Mouse (Mus musculus): ENCODE measurements around the gene Gtf2f2. TPM values are rescaled to one million over a fixed set of nuclear protein-coding genes. Genes with fewer than 3 reads are reported as not detected.

The Gtf2f2 gene
- polyA plus RNA-seq, 1 experiment from 2014 or later: 36.0 TPM

DNA sequence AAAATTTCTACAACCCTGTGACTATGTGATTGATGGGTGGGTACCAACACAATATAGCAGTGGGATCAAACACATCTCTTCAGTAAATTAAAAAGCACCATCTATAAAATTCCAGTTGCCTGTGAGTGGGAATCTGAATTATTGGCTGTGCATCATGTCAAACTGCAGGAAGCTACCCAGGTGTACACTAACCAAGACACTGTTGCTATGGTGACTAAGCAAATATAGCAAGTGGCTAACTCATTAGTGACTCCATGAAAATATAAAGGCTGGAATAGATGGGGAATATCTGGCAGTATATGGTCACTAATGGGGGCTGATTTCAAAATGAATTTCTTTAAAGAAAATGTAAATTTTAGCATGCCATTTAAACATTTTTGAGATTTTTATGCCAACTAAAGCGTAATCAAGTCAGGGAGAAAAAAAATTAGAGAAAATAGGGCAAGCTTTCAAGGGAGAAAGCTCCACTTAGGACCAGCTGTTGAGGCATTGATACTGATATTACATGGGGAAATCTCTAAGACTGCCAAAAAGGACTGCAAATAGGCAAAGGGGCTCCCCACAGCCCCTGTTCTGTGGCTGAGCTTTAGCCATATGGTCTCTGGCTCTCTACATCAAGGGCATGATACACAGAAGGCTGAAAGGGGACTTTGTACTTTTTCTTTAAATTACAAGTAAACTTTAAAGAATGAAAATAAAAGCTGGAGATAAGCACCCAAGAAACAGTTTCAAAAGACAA, 87.2 kb downstream of the Gtf2f2 start:
- 86% methylated on average over 1 of the region's 1 CpGs for WGBS
- no peaks in the 10 kb centered on the region; the same call in 1 of the 2 replicates for H3K36me3 ChIP-seq (ENCODE audit: control insufficient read depth, insufficient read depth, low read length)
- no peak overlapping the region for H3K9ac ChIP-seq (replicated peaks; ENCODE audit: low read depth, low read length)
- no peak overlapping the region for H3K4me3 ChIP-seq (ENCODE audit: low read depth, low read length)
- no peaks in the 10 kb centered on the region for H3K27me3 ChIP-seq (ENCODE audit: control insufficient read depth, insufficient read depth, low read length)
- H3K9me3 ChIP-seq (ENCODE audit: control insufficient read depth, low read depth, low read length): no peaks in the 10 kb centered on the region
- H3K4me1 ChIP-seq (ENCODE audit: control insufficient read depth, insufficient read depth, low read length): no peaks in the 10 kb centered on the region
- no peak for ATAC-seq (ENCODE audit: insufficient number of reproducible peaks, insufficient read depth, low FRiP score, low read depth)
- no peak overlapping the region for H3K27ac ChIP-seq (ENCODE audit: low read length)
- H3K4me2 ChIP-seq (replicated peaks; ENCODE audit: low read depth, low read length): no peak overlapping the region

DNA sequence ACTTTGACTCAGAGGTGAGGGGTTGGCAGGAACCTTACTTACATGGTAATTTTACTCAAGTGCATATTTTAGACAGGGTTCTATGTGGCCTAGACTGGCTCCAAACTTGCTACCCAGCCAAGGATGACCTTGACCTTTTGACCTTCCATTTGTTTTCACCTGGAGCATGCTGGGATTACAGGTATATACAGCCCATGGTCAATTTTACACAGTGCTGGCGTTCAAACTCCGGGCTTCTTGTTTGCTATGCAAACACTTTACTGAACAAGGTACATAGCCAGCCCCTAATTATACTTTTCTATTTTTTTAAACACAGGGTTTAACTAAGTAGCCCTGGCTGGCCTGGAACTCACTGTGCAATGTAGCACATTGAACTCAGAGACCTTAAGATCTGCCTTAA, 98.0 kb downstream of the Gtf2f2 start:
- WGBS: 79% methylated on average over 2 of the region's 2 CpGs
- Histone ChIP-seq H3K27ac (ENCODE audit: low read length) (no peak overlapping the region), H3K4me1 (ENCODE audit: control insufficient read depth, insufficient read depth, low read length) (no peaks in the 10 kb centered on the region), H3K36me3 (ENCODE audit: control insufficient read depth, insufficient read depth, low read length) (no peaks in the 10 kb centered on the region), H3K4me2 (replicated peaks; ENCODE audit: low read depth, low read length) (no peak overlapping the region), H3K9ac (replicated peaks; ENCODE audit: low read depth, low read length) (no peak overlapping the region), H3K9me3 (ENCODE audit: control insufficient read depth, low read depth, low read length) (no peaks in the 10 kb centered on the region), H3K4me3 (ENCODE audit: low read depth, low read length) (no peak overlapping the region), H3K27me3 (ENCODE audit: control insufficient read depth, insufficient read depth, low read length) (no peaks in the 10 kb centered on the region)
- no peak for ATAC-seq (ENCODE audit: insufficient number of reproducible peaks, insufficient read depth, low FRiP score, low read depth)

DNA sequence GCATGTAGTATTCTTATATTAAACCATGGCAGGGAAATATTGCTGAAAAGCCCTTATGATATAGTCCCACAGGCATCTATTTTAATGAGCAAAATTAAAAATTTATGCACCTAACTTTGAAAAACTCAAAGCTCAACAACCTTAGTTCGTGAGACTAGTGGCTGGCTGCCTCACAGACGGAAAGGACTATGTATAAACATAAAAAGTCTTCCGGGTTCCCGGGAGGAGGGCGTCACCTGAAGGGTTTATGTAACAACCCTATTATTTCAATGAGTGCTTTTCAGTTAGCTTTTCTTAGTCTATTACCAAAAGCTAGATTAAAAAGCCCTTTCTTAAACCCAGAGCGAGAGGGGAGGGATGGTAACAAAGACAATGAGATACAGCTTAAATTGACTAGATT, 98.7 kb downstream of the Gtf2f2 start:
- no peak overlapping the region for H3K4me2 ChIP-seq (replicated peaks; ENCODE audit: low read depth, low read length)
- WGBS: 84% methylated on average over 6 of the region's 6 CpGs
- H3K9ac ChIP-seq (replicated peaks; ENCODE audit: low read depth, low read length): no peak overlapping the region
- no peak for ATAC-seq (ENCODE audit: insufficient number of reproducible peaks, insufficient read depth, low FRiP score, low read depth)
- no peaks in the 10 kb centered on the region for H3K4me1 ChIP-seq (ENCODE audit: control insufficient read depth, insufficient read depth, low read length)
- no peaks in the 10 kb centered on the region for H3K9me3 ChIP-seq (ENCODE audit: control insufficient read depth, low read depth, low read length)
- H3K4me3 ChIP-seq (ENCODE audit: low read depth, low read length): no peak overlapping the region
- no peaks in the 10 kb centered on the region for H3K27me3 ChIP-seq (ENCODE audit: control insufficient read depth, insufficient read depth, low read length)
- H3K36me3 ChIP-seq (ENCODE audit: control insufficient read depth, insufficient read depth, low read length): no peaks in the 10 kb centered on the region
- no peak overlapping the region for H3K27ac ChIP-seq (ENCODE audit: low read length)

DNA sequence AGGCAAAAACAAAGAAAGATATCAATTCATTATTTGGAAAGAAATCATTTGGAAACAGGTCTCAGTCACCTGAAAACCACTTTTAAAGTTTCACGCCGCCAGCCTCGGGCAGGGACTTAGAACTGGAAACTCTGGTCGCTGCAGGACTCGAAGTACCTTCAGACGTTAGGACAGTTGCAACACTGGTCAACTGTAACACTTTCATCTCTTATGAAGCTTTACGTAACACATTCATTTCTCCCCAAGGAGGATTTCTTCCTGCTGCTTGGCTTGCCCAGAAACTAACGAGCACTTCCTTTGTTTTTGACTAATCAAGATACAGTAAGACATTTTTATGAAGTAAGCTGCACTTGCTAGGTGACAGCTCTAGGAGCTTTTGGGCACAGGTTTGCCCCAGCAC, 103.7 kb downstream of the Gtf2f2 start:
- Histone ChIP-seq H3K9ac (replicated peaks; ENCODE audit: low read depth, low read length) (no peak overlapping the region), H3K9me3 (ENCODE audit: control insufficient read depth, low read depth, low read length) (peaks cover 2% of the 10 kb centered on the region; the same call in 1 of the 2 replicates), H3K4me2 (replicated peaks; ENCODE audit: low read depth, low read length) (no peak overlapping the region), H3K27ac (ENCODE audit: low read length) (no peak overlapping the region), H3K4me3 (ENCODE audit: low read depth, low read length) (no peak overlapping the region), H3K27me3 (ENCODE audit: control insufficient read depth, insufficient read depth, low read length) (no peaks in the 10 kb centered on the region), H3K36me3 (ENCODE audit: control insufficient read depth, insufficient read depth, low read length) (peaks cover 5% of the 10 kb centered on the region; the same call in 1 of the 2 replicates), H3K4me1 (ENCODE audit: control insufficient read depth, insufficient read depth, low read length) (no peaks in the 10 kb centered on the region)
- WGBS: 87% methylated on average over 8 of the region's 8 CpGs
- no peak for ATAC-seq (ENCODE audit: insufficient number of reproducible peaks, insufficient read depth, low FRiP score, low read depth)

DNA sequence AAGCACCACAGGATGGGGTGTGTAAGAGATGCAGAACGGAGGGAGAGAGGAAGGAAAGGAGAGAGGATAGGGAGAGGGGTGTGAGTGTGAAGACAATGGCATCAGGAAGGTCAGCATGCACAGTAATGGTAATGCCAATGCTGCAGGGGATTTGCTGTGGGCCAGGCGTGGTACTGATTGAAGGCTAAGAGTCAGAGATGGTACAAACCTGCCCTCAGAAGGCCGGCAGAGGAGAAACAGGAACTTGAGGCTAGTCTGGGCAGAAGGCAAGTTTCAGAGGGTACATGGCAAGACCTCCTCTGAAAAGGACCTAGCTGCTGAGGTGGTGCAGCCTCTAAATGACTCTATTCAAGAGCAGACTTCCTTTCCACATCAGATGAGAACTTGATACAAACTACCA, 105.7 kb downstream of the Gtf2f2 start:
- Histone ChIP-seq H3K9ac (replicated peaks; ENCODE audit: low read depth, low read length) (no peak overlapping the region), H3K4me2 (replicated peaks; ENCODE audit: low read depth, low read length) (no peak overlapping the region), H3K27me3 (ENCODE audit: control insufficient read depth, insufficient read depth, low read length) (no peaks in the 10 kb centered on the region), H3K9me3 (ENCODE audit: control insufficient read depth, low read depth, low read length) (peaks cover 2% of the 10 kb centered on the region; the same call in 1 of the 2 replicates), H3K4me3 (ENCODE audit: low read depth, low read length) (no peak overlapping the region), H3K4me1 (ENCODE audit: control insufficient read depth, insufficient read depth, low read length) (no peaks in the 10 kb centered on the region), H3K27ac (ENCODE audit: low read length) (no peak overlapping the region), H3K36me3 (ENCODE audit: control insufficient read depth, insufficient read depth, low read length) (peaks cover 5% of the 10 kb centered on the region; the same call in 1 of the 2 replicates)
- 95% methylated on average over 3 of the region's 3 CpGs for WGBS
- ATAC-seq (ENCODE audit: insufficient number of reproducible peaks, insufficient read depth, low FRiP score, low read depth): no peak

DNA sequence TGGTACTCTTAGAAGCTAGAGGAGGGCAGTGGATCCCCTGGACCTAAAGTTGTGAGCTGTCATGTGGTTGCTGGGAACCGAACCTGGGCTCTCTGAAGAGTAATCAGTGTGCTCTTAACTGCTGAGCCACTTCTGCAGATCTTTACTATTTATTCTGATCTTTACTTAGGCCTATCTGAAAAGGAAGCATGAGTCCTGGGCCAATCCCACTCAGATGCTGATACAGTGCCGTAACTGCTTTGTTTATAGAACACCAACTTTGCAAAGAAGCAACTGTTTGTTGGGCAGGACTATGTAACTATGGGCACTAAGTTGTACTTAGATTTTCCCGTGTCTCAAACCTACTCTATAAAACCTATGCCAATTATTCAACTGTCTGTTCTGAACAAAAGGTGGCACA, 107.5 kb downstream of the Gtf2f2 start:
- Histone ChIP-seq H3K9ac (replicated peaks; ENCODE audit: low read depth, low read length) (no peak overlapping the region), H3K4me1 (ENCODE audit: control insufficient read depth, insufficient read depth, low read length) (no peaks in the 10 kb centered on the region), H3K36me3 (ENCODE audit: control insufficient read depth, insufficient read depth, low read length) (peaks cover 5% of the 10 kb centered on the region; the same call in 1 of the 2 replicates), H3K27ac (ENCODE audit: low read length) (no peak overlapping the region), H3K4me3 (ENCODE audit: low read depth, low read length) (no peak overlapping the region), H3K9me3 (ENCODE audit: control insufficient read depth, low read depth, low read length) (peaks cover 2% of the 10 kb centered on the region; the same call in 1 of the 2 replicates), H3K27me3 (ENCODE audit: control insufficient read depth, insufficient read depth, low read length) (no peaks in the 10 kb centered on the region), H3K4me2 (replicated peaks; ENCODE audit: low read depth, low read length) (no peak overlapping the region)
- ATAC-seq (ENCODE audit: insufficient number of reproducible peaks, insufficient read depth, low FRiP score, low read depth): no peak
- WGBS: 83% methylated on average over 3 of the region's 3 CpGs

DNA sequence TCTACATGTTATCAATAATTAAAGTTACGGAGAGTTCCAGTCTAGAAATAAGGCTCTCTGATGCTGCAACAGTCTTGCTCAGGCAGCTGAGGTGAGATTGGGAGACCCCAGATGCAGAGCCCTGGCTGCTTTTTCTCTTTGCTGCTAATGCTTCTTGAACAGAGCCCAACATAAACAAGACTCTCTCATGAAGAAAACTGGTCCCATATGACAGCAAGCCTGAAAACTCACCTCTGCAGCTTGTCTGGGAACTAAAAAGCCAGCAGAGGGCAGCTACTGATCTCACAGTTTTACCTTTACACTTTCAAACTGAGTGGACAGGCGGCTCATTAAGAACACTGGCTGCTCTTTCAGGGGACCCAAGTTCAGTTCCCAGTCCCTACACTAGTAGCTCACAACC, 108.7 kb downstream of the Gtf2f2 start:
- Histone ChIP-seq H3K9me3 (ENCODE audit: control insufficient read depth, low read depth, low read length) (peaks cover 2% of the 10 kb centered on the region; the same call in 1 of the 2 replicates), H3K36me3 (ENCODE audit: control insufficient read depth, insufficient read depth, low read length) (peaks cover 5% of the 10 kb centered on the region; the same call in 1 of the 2 replicates), H3K9ac (replicated peaks; ENCODE audit: low read depth, low read length) (no peak overlapping the region), H3K4me1 (ENCODE audit: control insufficient read depth, insufficient read depth, low read length) (no peaks in the 10 kb centered on the region), H3K27ac (ENCODE audit: low read length) (no peak overlapping the region), H3K4me3 (ENCODE audit: low read depth, low read length) (no peak overlapping the region), H3K4me2 (replicated peaks; ENCODE audit: low read depth, low read length) (no peak overlapping the region), H3K27me3 (ENCODE audit: control insufficient read depth, insufficient read depth, low read length) (no peaks in the 10 kb centered on the region)
- no peak for ATAC-seq (ENCODE audit: insufficient number of reproducible peaks, insufficient read depth, low FRiP score, low read depth)
- 81% methylated on average over 2 of the region's 2 CpGs for WGBS

DNA sequence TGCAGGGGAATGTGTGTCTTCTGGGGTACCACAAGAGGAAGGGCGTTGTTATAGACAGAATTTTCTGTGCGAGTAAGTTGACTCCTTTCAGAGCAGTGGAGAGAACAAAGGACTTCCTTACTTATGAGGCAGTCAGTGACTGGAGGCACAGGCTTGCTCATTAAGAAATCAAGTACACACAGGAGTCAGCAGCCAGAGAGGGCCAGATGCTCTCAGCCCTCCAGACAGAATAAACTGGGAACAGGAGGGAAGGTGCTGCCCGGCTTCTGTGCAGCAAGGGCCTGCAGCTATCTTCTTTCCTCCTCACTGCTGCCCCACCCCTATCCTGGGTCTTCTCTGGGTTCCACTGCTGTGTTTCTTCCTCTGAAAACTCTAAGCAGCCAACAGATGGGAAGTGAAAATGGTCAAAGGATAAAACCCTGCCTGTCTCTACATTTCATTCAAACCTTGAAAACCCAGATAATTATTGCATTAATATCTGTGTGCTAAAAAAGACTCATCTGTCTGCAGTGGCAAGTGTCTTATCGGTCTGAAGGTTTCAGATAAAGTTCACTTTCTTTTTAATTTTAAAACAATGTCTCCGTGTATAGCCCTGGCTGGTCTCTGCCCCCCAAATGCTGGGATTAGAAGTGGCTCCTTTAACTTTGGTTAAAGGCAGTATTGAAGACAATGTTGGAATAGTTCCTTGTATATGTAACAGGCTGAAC, 109.7 kb downstream of the Gtf2f2 start:
- WGBS: 65% methylated on average over 5 of the region's 5 CpGs
- Histone ChIP-seq H3K4me2 (replicated peaks; ENCODE audit: low read depth, low read length) (no peak overlapping the region), H3K36me3 (ENCODE audit: control insufficient read depth, insufficient read depth, low read length) (peaks cover 5% of the 10 kb centered on the region; the same call in 1 of the 2 replicates), H3K27me3 (ENCODE audit: control insufficient read depth, insufficient read depth, low read length) (no peaks in the 10 kb centered on the region), H3K27ac (ENCODE audit: low read length) (no peak overlapping the region), H3K4me1 (ENCODE audit: control insufficient read depth, insufficient read depth, low read length) (no peaks in the 10 kb centered on the region), H3K9ac (replicated peaks; ENCODE audit: low read depth, low read length) (no peak overlapping the region), H3K9me3 (ENCODE audit: control insufficient read depth, low read depth, low read length) (peaks cover 2% of the 10 kb centered on the region; the same call in 1 of the 2 replicates), H3K4me3 (ENCODE audit: low read depth, low read length) (no peak overlapping the region)
- 0 out of 2 replicates have a peak, but pooled peaks have one; percentile 14 for ATAC-seq (ENCODE audit: insufficient number of reproducible peaks, insufficient read depth, low FRiP score, low read depth)
